Mouse (Mus musculus) limb, embryonic 15.5 days (tissue): ENCODE measurements around the gene Gm21650. TPM values are rescaled to one million over a fixed set of nuclear protein-coding genes. Genes with fewer than 3 reads are reported as not detected.
"Not testable (repeated sequence)": the region's sequence is repeated elsewhere in the genome, so short reads cannot be mapped to it uniquely, and the experiment has no call there.

Experiments used
- ATAC-seq: fragments of 200-750 bp; cut with Nextera tagmentation; 2 replicates; pipeline ENCODE4 v1.8.0; 2017; ENCODE audit warnings: low read depth, moderate TSS enrichment; ENCODE audit not compliant: insufficient number of reproducible peaks, low FRiP score, low TSS enrichment
- H3K27ac ChIP-seq: fragments of 300-500 bp; sonication (generic); 2 replicates; pipeline ENCODE4 v1.5.1; 2015; ENCODE audit warnings: moderate library complexity, mild to moderate bottlenecking, inconsistent platforms
- H3K27me3 ChIP-seq: fragments of 300-500 bp; sonication (generic); 2 replicates; pipeline ENCODE4 v1.6.1; 2015; ENCODE audit warnings: inconsistent platforms
- H3K36me3 ChIP-seq: fragments of 300-500 bp; sonication (generic); 2 replicates; pipeline ENCODE4 v1.6.1; 2015; ENCODE audit warnings: inconsistent platforms
- H3K4me1 ChIP-seq: fragments of 300-500 bp; sonication (generic); 2 replicates; pipeline ENCODE4 v1.6.1; 2015; ENCODE audit warnings: inconsistent platforms
- H3K4me2 ChIP-seq: fragments of 300-500 bp; sonication (generic); 2 replicates; pipeline ENCODE4 v1.6.1; 2015; ENCODE audit warnings: mild to moderate bottlenecking, inconsistent platforms
- H3K4me3 ChIP-seq: fragments of 300-500 bp; sonication (generic); 2 replicates; pipeline ENCODE4 v1.5.1; 2015; ENCODE audit warnings: mild to moderate bottlenecking, inconsistent platforms
- H3K9ac ChIP-seq: fragments of 300-500 bp; sonication (generic); 2 replicates; pipeline ENCODE4 v1.6.1; 2015; ENCODE audit warnings: inconsistent platforms
- H3K9me3 ChIP-seq: fragments of 300-500 bp; sonication (generic); 2 replicates; pipeline ENCODE4 v1.6.1; 2016; ENCODE audit warnings: inconsistent platforms
- WGBS: fragments of 180-500 bp; shearing (Covaris S2); methylation state at CpG from one replicate; pipeline ENCODE4 v1.1.7; 2015; 5-methylcytosine and 5-hydroxymethylcytosine counted together
- polyA plus RNA-seq: library from polyadenylated mRNA; unstranded; fragments of >200 nt; fragmentation: Nextera tagmentation; extraction: Ambion mirVana; gene quantifications from 2 replicates; pipeline ENCODE4 v1.2.1, GENCODE M21; 2015

Gm21650 gene
- not detected in 2 replicates for polyA plus RNA-seq

- not testable (repeated sequence) for H3K27ac ChIP-seq, H3K4me1 ChIP-seq, ATAC-seq, H3K27me3 ChIP-seq, H3K4me2 ChIP-seq, H3K4me3 ChIP-seq, H3K9me3 ChIP-seq, H3K36me3 ChIP-seq, H3K9ac ChIP-seq
- WGBS = no CpG with 5 or more reads among the region's 6 CpGs
These were observed at the start of gene Gm21650 for GRCm38 (mm10) chrY:77692508-77692907. Gene Gm21650 (plus strand): TSS chrY:77692808.
